Mouse (Mus musculus): ENCODE results near the gene Matn3.

DNA sequence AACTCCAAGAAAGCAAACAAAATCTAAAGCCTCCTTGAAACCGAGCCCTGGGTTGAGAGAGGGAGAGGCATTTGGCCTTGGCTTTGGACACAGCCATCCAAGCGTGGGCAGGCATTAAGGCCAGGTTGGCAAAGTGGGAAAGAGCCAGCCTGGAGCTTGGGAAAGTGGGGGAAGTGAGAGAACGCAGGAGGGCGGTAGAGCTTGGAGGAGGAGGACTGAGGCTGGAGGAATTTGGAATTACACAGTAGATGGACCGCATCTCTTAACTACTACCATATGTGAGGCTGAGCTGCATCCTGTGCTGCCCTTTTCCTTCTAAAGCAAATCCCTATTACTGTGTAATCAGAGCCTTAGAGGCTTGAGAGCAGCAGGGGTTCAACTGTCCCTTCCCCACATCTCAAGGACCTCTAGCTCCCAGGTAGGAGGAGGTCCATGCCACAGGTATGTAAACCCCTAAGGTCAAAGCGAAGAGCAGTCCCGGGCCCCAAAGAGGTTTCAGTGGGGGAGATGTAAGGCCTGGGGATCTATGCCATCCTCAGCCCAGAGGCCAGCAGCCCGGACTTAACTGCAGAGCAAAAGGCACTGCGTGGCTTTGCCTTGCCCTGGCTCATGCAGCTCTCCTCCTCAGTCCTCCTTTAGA, 33.9 kb upstream of the Matn3 start:
- no peak for TF ChIP-seq POLR2A (IDR thresholded peaks at IDR 0.05; ENCODE audit: low read depth, low read length)
- TF ChIP-seq CTCF (IDR thresholded peaks at IDR 0.05; ENCODE audit: extremely low read depth, insufficient read length, insufficient replicate concordance, low read depth, low read length), result no peak

All from small intestine, adult 2 months (tissue).